Mouse (Mus musculus) forebrain, embryonic 11.5 days (tissue): ENCODE data around the gene Ndrg2. TPM values are rescaled to one million over a fixed set of nuclear protein-coding genes. Genes with fewer than 3 reads are reported as not detected.

Source experiments
- ATAC-seq: fragments of 200-750 bp; cut with Nextera tagmentation; replicated peaks from 2 replicates; pipeline ENCODE4 v1.8.0; 2017; ENCODE audit warnings: moderate TSS enrichment; ENCODE audit not compliant: low FRiP score
- DNase-seq: peaks from one replicate; pipeline ENCODE4 v3.0.0-alpha.2; 2017; ENCODE audit warnings: low spot score
- H3K27ac ChIP-seq: fragments of 300-500 bp; sonication (generic); 2 replicates; pipeline ENCODE4 v1.5.1; 2014; ENCODE audit warnings: low read depth, low read length
- H3K27me3 ChIP-seq: fragments of 300-500 bp; sonication (generic); 2 replicates; pipeline ENCODE4 v1.6.1; 2014; ENCODE audit warnings: mild to moderate bottlenecking, low read length, mixed read lengths; ENCODE audit not compliant: control insufficient read depth, insufficient read depth
- H3K36me3 ChIP-seq: fragments of 300-500 bp; sonication (generic); 2 replicates; pipeline ENCODE4 v1.6.1; 2014; ENCODE audit warnings: mild to moderate bottlenecking, low read length, moderate library complexity, mixed read lengths; ENCODE audit not compliant: control insufficient read depth, insufficient read depth
- H3K4me1 ChIP-seq: fragments of 300-500 bp; sonication (generic); replicated peaks from 2 replicates; pipeline ENCODE4 v1.6.1; 2014; ENCODE audit warnings: low read length, mixed read lengths; ENCODE audit not compliant: control insufficient read depth, insufficient read depth
- H3K4me2 ChIP-seq: fragments of 300-500 bp; sonication (generic); 2 replicates; pipeline ENCODE4 v1.6.1; 2014; ENCODE audit warnings: low read depth, mild to moderate bottlenecking, low read length, moderate library complexity, mixed read lengths; ENCODE audit not compliant: severe bottlenecking
- H3K4me3 ChIP-seq: fragments of 300-500 bp; sonication (generic); 2 replicates; pipeline ENCODE4 v1.5.1; 2014; ENCODE audit warnings: low read depth, low read length
- H3K9ac ChIP-seq: fragments of 300-500 bp; sonication (generic); 2 replicates; pipeline ENCODE4 v1.6.1; 2014; ENCODE audit warnings: low read length
- H3K9me3 ChIP-seq: fragments of 300-500 bp; sonication (generic); 2 replicates; pipeline ENCODE4 v1.6.1; 2016; ENCODE audit warnings: low read length, mixed read lengths; ENCODE audit not compliant: control insufficient read depth
- WGBS: fragments of 180-500 bp; shearing (Covaris S2); extraction: QIAGEN DNeasy Blood & Tissue Kit; methylation state at CpG from one replicate; pipeline ENCODE4 v1.1.7; 2014; 5-methylcytosine and 5-hydroxymethylcytosine counted together
- polyA plus RNA-seq: library from polyadenylated mRNA; unstranded; fragments of >200 nt; fragmentation: Nextera tagmentation; extraction: Ambion mirVana; gene quantifications from 2 replicates; pipeline ENCODE4 v1.2.1, GENCODE M21; 2014

Ndrg2 gene
- polyA plus RNA-seq = 8.9 and 11.2 TPM in 2 replicates

GRCm38 (mm10) chr14:51913960-51914762 lies at the start of gene Ndrg2:
Ndrg2 (minus strand) TSS chr14:51914158.
- H3K4me3 ChIP-seq = peak within 1 kb of the TSS; percentile 49
- H3K27me3 ChIP-seq = peaks cover 3% of the 10 kb centered on the region
- H3K4me2 ChIP-seq = peak within 1 kb of the TSS; percentile 99
- peak; percentile 75 for ATAC-seq
- H3K9ac ChIP-seq = peak within 1 kb of the TSS; percentile 61
- H3K36me3 ChIP-seq = no peaks in the 10 kb centered on the region
- no peaks in the 10 kb centered on the region for H3K9me3 ChIP-seq
- H3K27ac ChIP-seq = no peak within 1 kb of the TSS
- WGBS = 1% methylated on average over 23 of the region's 23 CpGs
- H3K4me1 ChIP-seq = peaks cover 3% of the 10 kb centered on the region; the same call in 1 of the 2 replicates
- DNase-seq = peak; percentile 65

DNA sequence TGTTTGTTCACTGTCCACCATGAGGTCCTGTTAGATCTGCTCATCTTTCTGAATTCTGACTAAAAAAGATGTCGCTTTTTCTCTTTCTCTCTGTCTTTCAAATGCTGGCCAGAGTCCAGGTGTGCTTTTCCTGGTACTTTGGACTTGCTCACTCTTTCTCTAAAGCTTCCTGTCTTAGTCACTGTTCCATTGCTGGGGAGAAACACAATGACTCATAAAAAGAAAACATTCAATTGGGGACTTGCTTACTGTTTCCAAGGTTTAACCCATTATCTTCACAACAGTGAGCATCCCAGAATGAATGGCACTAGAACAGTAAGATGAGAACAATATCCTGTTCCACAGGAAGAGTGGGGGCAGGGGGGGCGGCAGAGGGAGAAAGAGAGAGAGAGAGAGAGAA lies 46.4 kb upstream of the Ndrg2 start:
- H3K27me3 ChIP-seq = no peaks in the 10 kb centered on the region
- no peak overlapping the region for H3K4me3 ChIP-seq
- H3K27ac ChIP-seq = no peak overlapping the region
- no peaks in the 10 kb centered on the region for H3K36me3 ChIP-seq
- DNase-seq = no peak
- H3K4me2 ChIP-seq = no peak overlapping the region
- H3K9ac ChIP-seq = no peak overlapping the region
- H3K9me3 ChIP-seq = no peaks in the 10 kb centered on the region
- no peaks in the 10 kb centered on the region for H3K4me1 ChIP-seq
- ATAC-seq = no peak
- WGBS = 81% methylated on average over 2 of the region's 2 CpGs

DNA sequence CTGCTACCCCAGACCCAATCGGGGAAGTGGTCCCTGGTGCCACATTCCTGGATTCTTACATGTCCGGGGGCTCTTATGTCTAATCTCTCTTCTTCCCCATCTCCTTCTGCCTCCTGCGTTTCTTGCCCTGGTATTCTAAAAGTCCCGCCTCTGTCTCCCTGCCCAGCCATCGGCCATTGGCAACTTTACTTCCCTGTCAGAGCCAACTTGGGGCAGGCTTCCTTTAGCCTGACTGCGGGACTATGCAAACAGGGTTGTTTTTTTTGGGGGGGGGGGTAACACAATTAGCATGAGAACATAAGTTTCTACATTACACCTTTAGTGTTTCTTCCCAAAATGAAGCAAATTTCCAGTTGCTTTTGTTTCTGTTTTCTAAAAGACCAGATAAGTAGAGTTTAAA lies 29.4 kb upstream of the Ndrg2 start:
- H3K36me3 ChIP-seq = no peaks in the 10 kb centered on the region
- no peak for DNase-seq
- 90% methylated on average over 6 of the region's 6 CpGs for WGBS
- H3K4me1 ChIP-seq = no peaks in the 10 kb centered on the region
- no peak overlapping the region for H3K4me2 ChIP-seq
- no peak overlapping the region for H3K4me3 ChIP-seq
- H3K9me3 ChIP-seq = no peaks in the 10 kb centered on the region
- no peak overlapping the region for H3K9ac ChIP-seq
- H3K27ac ChIP-seq = no peak overlapping the region
- ATAC-seq = no peak
- H3K27me3 ChIP-seq = no peaks in the 10 kb centered on the region

DNA sequence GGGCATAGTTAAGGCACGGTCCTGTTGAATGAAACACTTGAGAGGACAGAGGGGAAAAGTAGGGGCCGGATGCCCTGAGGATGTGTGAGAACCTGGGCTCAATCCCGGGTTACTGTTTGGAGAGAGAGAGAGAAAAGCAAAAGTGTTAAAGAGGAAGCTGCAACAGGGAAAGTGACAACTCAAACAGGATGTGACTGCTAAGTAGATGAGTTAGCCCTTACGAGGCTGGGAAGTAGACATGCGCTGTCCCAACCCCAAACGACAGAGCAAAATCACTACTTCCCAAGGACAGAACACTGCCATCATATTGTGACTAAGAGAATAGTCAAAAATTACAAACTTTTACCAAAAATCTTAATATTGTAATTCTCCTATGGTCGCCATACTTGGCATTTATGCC lies 28.3 kb upstream of the Ndrg2 start:
- 78% methylated on average over 7 of the region's 7 CpGs for WGBS
- no peak for DNase-seq
- Histone ChIP-seq H3K4me3 (no peak overlapping the region), H3K36me3 (no peaks in the 10 kb centered on the region), H3K4me1 (no peaks in the 10 kb centered on the region), H3K9me3 (no peaks in the 10 kb centered on the region), H3K27me3 (no peaks in the 10 kb centered on the region), H3K9ac (no peak overlapping the region), H3K27ac (no peak overlapping the region), H3K4me2 (no peak overlapping the region)
- ATAC-seq = no peak

DNA sequence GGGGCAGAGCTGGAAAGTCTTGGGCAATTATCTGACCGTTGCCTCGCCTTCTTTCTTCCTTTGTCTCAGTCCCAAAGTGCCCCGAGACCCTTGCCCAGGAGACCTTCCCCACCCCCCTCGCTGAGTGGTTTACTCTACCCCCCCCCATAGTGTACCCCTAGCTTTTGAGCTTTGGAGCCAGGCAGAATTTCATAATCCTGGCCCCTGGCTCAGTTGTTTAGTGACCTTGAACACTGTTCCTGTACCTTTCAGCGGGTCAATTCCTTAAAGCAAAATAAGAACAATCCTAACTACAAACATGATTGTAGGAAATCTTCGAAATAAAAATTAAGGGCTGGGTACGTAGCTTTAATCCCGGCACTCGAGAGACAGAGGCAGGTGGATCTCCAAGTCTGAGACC lies 27.6 kb upstream of the Ndrg2 start:
- DNase-seq (no peak), ATAC-seq (no peak)
- Histone ChIP-seq H3K36me3 (no peaks in the 10 kb centered on the region), H3K9me3 (no peaks in the 10 kb centered on the region), H3K4me2 (no peak overlapping the region), H3K4me1 (no peaks in the 10 kb centered on the region), H3K9ac (no peak overlapping the region), H3K27ac (no peak overlapping the region), H3K4me3 (no peak overlapping the region), H3K27me3 (no peaks in the 10 kb centered on the region)
- 53% methylated on average over 9 of the region's 9 CpGs for WGBS

DNA sequence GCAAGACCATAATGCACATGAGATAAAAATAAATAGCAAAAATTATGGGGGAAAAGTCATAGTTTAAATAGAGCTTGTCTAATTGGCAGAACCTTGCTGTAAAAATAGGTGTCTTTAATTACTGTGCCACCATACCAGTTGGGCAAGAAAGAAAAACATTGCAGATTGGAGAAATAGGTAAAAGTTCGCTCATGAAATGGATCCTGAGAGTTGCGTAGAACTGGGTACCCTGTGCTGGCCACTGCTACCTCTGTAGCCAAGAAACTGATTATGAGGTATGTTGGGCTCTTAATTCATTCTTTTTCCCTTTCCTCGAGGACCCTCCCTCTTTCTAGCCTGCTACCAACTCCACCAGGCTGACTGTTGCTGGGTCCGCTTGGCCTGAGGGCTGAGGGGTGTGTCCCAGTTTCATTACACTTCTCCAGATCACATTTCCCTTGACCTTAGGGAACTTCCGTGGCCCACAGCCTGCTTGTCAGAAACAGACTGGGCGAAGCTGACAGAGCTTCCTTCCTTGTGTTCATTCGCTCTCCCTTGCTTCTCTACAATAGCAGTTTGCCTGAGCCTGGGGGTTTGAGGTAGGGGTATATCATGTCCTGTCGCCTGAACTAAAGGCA lies 27.1 kb upstream of the Ndrg2 start:
- Histone ChIP-seq H3K27me3 (no peaks in the 10 kb centered on the region), H3K27ac (no peak overlapping the region), H3K9ac (no peak overlapping the region), H3K36me3 (no peaks in the 10 kb centered on the region), H3K9me3 (no peaks in the 10 kb centered on the region), H3K4me1 (no peaks in the 10 kb centered on the region), H3K4me3 (no peak overlapping the region), H3K4me2 (no peak overlapping the region)
- 44% methylated on average over 8 of the region's 8 CpGs for WGBS
- DNase-seq (no peak), ATAC-seq (no peak)

DNA sequence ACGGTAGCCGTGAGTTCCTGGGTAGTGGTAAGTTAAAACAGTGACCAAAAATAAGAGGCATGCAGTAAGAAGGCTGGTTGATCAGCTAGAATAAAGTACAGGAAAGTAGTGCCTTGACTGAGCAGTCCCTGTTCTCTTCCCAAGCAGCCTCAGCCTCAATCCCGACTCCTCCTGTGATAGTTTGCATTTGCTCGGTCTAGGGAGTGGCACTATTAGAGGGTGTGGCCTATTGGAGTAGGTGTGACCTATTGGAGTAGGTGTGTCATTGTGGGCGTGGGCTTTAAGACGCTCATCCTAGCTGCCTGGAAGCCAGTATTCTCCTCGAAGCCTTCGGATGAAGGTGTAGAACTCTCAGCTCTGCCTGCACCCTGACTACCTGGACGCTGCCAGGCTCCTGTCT lies 25.0 kb upstream of the Ndrg2 start:
- Histone ChIP-seq H3K27ac (no peak overlapping the region), H3K27me3 (no peaks in the 10 kb centered on the region), H3K4me3 (no peak overlapping the region), H3K4me1 (no peaks in the 10 kb centered on the region), H3K9ac (no peak overlapping the region), H3K36me3 (no peaks in the 10 kb centered on the region), H3K9me3 (no peaks in the 10 kb centered on the region), H3K4me2 (no peak overlapping the region)
- DNase-seq (no peak), ATAC-seq (no peak)
- 83% methylated on average over 9 of the region's 9 CpGs for WGBS

- H3K4me2 ChIP-seq = no peak overlapping the region
- no peak overlapping the region for H3K4me3 ChIP-seq
- ATAC-seq = no peak
- H3K27me3 ChIP-seq = no peaks in the 10 kb centered on the region
- no peaks in the 10 kb centered on the region for H3K4me1 ChIP-seq
- 81% methylated on average over 10 of the region's 10 CpGs for WGBS
- no peaks in the 10 kb centered on the region for H3K9me3 ChIP-seq
- H3K9ac ChIP-seq = no peak overlapping the region
- no peak for DNase-seq
- no peaks in the 10 kb centered on the region for H3K36me3 ChIP-seq
- no peak overlapping the region for H3K27ac ChIP-seq
These were observed 18.4 kb upstream of the Ndrg2 start for GRCm38 (mm10) chr14:51932092-51933020.
